Mouse (Mus musculus) bone marrow macrophage, adult 2 months (primary cell): ENCODE data around the gene Wdr20.

Source experiments
- CTCF ChIP-seq: IDR thresholded peaks from 2 replicates; pipeline ENCODE4 v1.5.1; 2012; ENCODE audit warnings: low read depth, mild to moderate bottlenecking, low read length, moderate library complexity
- POLR2A ChIP-seq: IDR thresholded peaks from 2 replicates; pipeline ENCODE4 v1.6.1; 2012; ENCODE audit warnings: mild to moderate bottlenecking, low read depth, low read length, borderline replicate concordance

GRCm38 (mm10) chr12:110841731-110842493 lies 104.2 kb downstream of the Wdr20 start:
- TF ChIP-seq POLR2A (no peak), CTCF (no peak)
